ENCODE assay signal across 11 mouse cellular contexts in the genomic region with DNA sequence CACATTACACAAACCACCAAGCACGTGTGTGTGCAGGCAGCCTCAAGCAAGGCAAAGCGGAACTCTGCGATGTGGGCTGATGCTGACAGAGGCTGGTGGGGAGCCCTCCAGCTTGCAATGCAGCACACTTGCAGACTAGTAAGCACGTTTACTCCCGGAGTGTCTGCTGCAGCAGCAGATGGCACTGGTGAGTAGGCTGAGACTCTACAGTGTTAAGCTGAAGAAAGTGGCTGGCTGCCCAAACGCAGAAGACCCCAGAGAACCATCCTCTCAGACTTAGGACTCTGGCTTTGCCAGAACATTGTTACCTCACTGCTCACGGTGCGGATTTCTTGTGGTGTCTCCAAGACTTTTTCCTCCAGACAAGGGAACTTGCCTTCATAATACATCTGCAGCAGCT. TPM values are rescaled to one million over a fixed set of nuclear protein-coding genes. Genes with fewer than 3 reads are reported as not detected.
A peak's percentile ranks its signal among the peaks of the same experiment; 100 is the strongest.
DNase-seq lines count a peak whose midpoint lies in the region; ATAC-seq and TF ChIP-seq lines count a peak whose summit lies in the region.
"Had no signal": no experiment of that assay in that cellular context is flagged by ENCODE, and none has a peak within 500 bp of the region (broad histone marks: within the 10 kb centered on the region; RNA-seq: fewer than 3 reads in every experiment).

No protein-coding gene starts in this region.

- ATAC-seq in midbrain, postnatal 0 days (ENCODE audit: low FRiP score) = 0 out of 2 replicates have a peak, but pooled peaks have one; percentile 29
- no peak for ATAC-seq in midbrain, embryonic 13.5 days

- no peak overlapping the region for H3K27ac ChIP-seq in midbrain, postnatal 0 days (ENCODE audit: low read depth, low read length)
- H3K27ac ChIP-seq in midbrain, embryonic 13.5 days = no peak overlapping the region
- H3K27ac ChIP-seq: liver, embryonic 13.5 days had no signal

- no peak overlapping the region for H3K4me2 ChIP-seq in midbrain, postnatal 0 days (ENCODE audit: low read depth, low read length, poor library complexity, severe bottlenecking)
- no peak overlapping the region for H3K4me2 ChIP-seq in midbrain, embryonic 13.5 days (replicated peaks)
- H3K4me2 ChIP-seq: liver, embryonic 13.5 days had no signal

- H3K4me1 ChIP-seq in midbrain, postnatal 0 days (ENCODE audit: insufficient read depth, low read length) = no peaks in the 10 kb centered on the region
- H3K4me1 ChIP-seq in midbrain, embryonic 13.5 days (replicated peaks) = no peaks in the 10 kb centered on the region

- no peaks in the 10 kb centered on the region for H3K9me3 ChIP-seq in midbrain, postnatal 0 days (ENCODE audit: low read length)
- no peaks in the 10 kb centered on the region for H3K9me3 ChIP-seq in midbrain, embryonic 13.5 days
- H3K9me3 ChIP-seq: liver, embryonic 13.5 days had no signal

- peaks cover 64% of the 10 kb centered on the region for H3K36me3 ChIP-seq in midbrain, postnatal 0 days (ENCODE audit: insufficient read depth, low read length)
- peaks cover 94% of the 10 kb centered on the region for H3K36me3 ChIP-seq in midbrain, embryonic 13.5 days

- H3K27me3 ChIP-seq in midbrain, postnatal 0 days (ENCODE audit: insufficient read depth, low read length) = no peaks in the 10 kb centered on the region
- H3K27me3 ChIP-seq in midbrain, embryonic 13.5 days = no peaks in the 10 kb centered on the region
- H3K27me3 ChIP-seq: liver, embryonic 13.5 days had no signal

- no peak overlapping the region for H3K9ac ChIP-seq in midbrain, postnatal 0 days (replicated peaks; ENCODE audit: low read length, poor library complexity, severe bottlenecking)
- H3K9ac ChIP-seq in midbrain, embryonic 13.5 days (replicated peaks) = no peak overlapping the region
- H3K9ac ChIP-seq: liver, embryonic 13.5 days had no signal

- H3K4me3 ChIP-seq in midbrain, postnatal 0 days (ENCODE audit: low read depth, low read length) = no peak overlapping the region
- no peak overlapping the region for H3K4me3 ChIP-seq in midbrain, embryonic 13.5 days (replicated peaks)
- H3K4me3 ChIP-seq: liver, embryonic 13.5 days had no signal

- peak; percentile 70 for DNase-seq in midbrain, postnatal 0 days (ENCODE audit: low spot score)
- peak; percentile 63 for DNase-seq in layer of hippocampus, adult 11-12 months (ENCODE audit: low spot score)
- peak; percentile 72 to 83 for DNase-seq in left cerebral cortex, adult 9 months (ENCODE audit: low spot score in 2 of 2)
- peak; percentile 40 for DNase-seq in right cerebral cortex, postnatal 4 days
- no peak for DNase-seq in cerebellum, postnatal 25 days
- no peak for DNase-seq in urinary bladder, postnatal 14 days (ENCODE audit: low spot score)
- DNase-seq in urinary bladder, adult 18-20 months (ENCODE audit: low spot score in 2 of 2) = no peak
- DNase-seq: kidney, postnatal 10 days; liver, embryonic 13.5 days; lung, postnatal 36 days had no signal

- peak; percentile 46 for TF ChIP-seq CTCF in midbrain, postnatal 0 days (IDR thresholded peaks at IDR 0.05)

- WGBS in midbrain, postnatal 0 days = 80% methylated on average over 8 of the region's 8 CpGs
- WGBS in midbrain, embryonic 13.5 days = 89% methylated on average over 8 of the region's 8 CpGs

RNA-seq across cellular contexts. Expression of a gene that starts 30.1 kb away (rescaled TPM):
- total RNA-seq in midbrain, postnatal 0 days (2014; rRNA removed) = 37.0 and 40.4 TPM in 2 replicates
- 12.7 and 15.9 TPM in 2 replicates for polyA plus RNA-seq in midbrain, postnatal 0 days (2015; fragmentation: Nextera tagmentation; extraction: Ambion mirVana)
- polyA plus RNA-seq in midbrain, embryonic 13.5 days (2015; fragmentation: Nextera tagmentation; extraction: Ambion mirVana) = 19.0 and 20.3 TPM in 2 replicates

Comparison
In these comparisons a context has a peak if more than half of its experiments do, and no peak if none do; other contexts are left out.
1. DNase-seq: peak in midbrain, postnatal 0 days (single experiment), layer of hippocampus, adult 11-12 months (single experiment), left cerebral cortex, adult 9 months (2 of 2) and right cerebral cortex, postnatal 4 days (single experiment); none in cerebellum, postnatal 25 days (0 of 2), urinary bladder, postnatal 14 days (single experiment) and urinary bladder, adult 18-20 months (0 of 2).